In the genomic region with DNA sequence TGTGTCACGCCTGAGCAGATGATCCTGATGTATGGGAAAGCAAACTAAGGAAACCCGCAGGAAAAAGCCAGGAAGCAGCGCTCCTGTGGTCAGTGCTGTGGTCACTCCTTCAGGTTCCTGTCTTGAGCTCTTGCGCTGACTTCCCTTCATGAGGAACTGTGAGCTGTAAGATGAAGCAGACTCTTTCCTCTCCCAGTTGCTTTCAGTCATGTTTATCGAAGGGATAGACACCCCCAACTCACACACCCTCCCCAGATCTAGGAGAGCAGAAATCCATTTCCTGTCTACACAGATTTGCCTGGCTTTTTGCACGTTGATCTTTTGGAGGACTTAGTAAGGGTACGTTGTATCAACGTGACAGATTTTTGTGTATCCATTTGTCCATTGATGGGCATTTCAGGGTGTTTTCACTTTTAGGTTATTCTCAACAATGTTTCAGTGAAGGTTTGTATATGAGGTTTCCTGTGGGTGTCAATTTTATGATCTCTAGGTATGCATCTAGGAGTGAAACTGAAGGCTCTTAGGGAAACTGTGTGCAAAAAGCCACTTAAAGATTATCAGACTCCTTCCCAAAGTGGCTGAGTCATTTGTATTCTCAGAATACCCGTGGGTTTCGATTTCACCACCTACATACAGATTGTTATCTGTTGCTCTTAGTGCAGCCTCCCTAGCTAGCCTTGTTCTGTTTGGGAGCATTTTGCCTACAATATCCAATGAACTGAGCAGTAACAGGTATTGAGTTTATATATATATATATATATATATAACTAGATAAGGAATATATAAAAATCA, we compare ENCODE assay signal across 14 mouse cellular contexts. TPM values are rescaled to one million over a fixed set of nuclear protein-coding genes. Genes with fewer than 3 reads are reported as not detected.
DNase-seq lines count a peak whose midpoint lies in the region; ATAC-seq and TF ChIP-seq lines count a peak whose summit lies in the region.
"Had no signal": no experiment of that assay in that cellular context is flagged by ENCODE, and none has a peak within 500 bp of the region (broad histone marks: within the 10 kb centered on the region; RNA-seq: fewer than 3 reads in every experiment).

No protein-coding gene starts in this region.

- no peaks in the 10 kb centered on the region for H3K27me3 ChIP-seq in heart, embryonic 13.5 days (replicated peaks)
- H3K27me3 ChIP-seq in heart, embryonic 12.5 days (replicated peaks): no peaks in the 10 kb centered on the region
- H3K27me3 ChIP-seq: embryonic facial prominence, embryonic 12.5 days; forebrain, embryonic 15.5 days had no signal

- no peaks in the 10 kb centered on the region for H3K9me3 ChIP-seq in heart, embryonic 13.5 days
- no peaks in the 10 kb centered on the region for H3K9me3 ChIP-seq in heart, embryonic 12.5 days (replicated peaks)
- H3K9me3 ChIP-seq: embryonic facial prominence, embryonic 12.5 days; forebrain, embryonic 15.5 days had no signal

- peaks cover 6% of the 10 kb centered on the region; the same call in 1 of the 2 replicates for H3K4me1 ChIP-seq in heart, embryonic 13.5 days
- 0 out of 2 replicates have a peak, but pooled peaks cover 9% of the 10 kb centered on the region for H3K4me1 ChIP-seq in heart, embryonic 12.5 days (replicated peaks)
- peaks cover 10% of the 10 kb centered on the region for H3K4me1 ChIP-seq in bone marrow macrophage, adult 2 months (ENCODE audit: control insufficient read depth, insufficient read depth, low read length)
- H3K4me1 ChIP-seq: embryonic facial prominence, embryonic 12.5 days; forebrain, embryonic 15.5 days had no signal

- no peak overlapping the region for H3K9ac ChIP-seq in heart, embryonic 13.5 days
- H3K9ac ChIP-seq in heart, embryonic 12.5 days: no peak overlapping the region
- H3K9ac ChIP-seq: embryonic facial prominence, embryonic 12.5 days; forebrain, embryonic 15.5 days had no signal

- 47% methylated on average over 10 of the region's 10 CpGs for WGBS in heart, embryonic 13.5 days
- 51% methylated on average over 10 of the region's 10 CpGs for WGBS in heart, embryonic 12.5 days

- no peak for ATAC-seq in heart, embryonic 13.5 days (ENCODE audit: extremely low read depth, insufficient number of reproducible peaks, low FRiP score, low TSS enrichment)
- no peak for ATAC-seq in heart, embryonic 12.5 days (ENCODE audit: insufficient number of reproducible peaks, low FRiP score)
- peak; percentile 89 for ATAC-seq in inflammation-experienced regulatory T-cells, adult 6 months
- 0 out of 2 replicates have a peak, but pooled peaks have one; percentile 40 for ATAC-seq in monocyte, adult 5-6 weeks (replicated peaks; ENCODE audit: insufficient number of reproducible peaks, low FRiP score, low TSS enrichment, poor library complexity, severe bottlenecking)
- ATAC-seq: forebrain, embryonic 15.5 days; midbrain, embryonic 16.5 days had no signal

- peak overlapping the region; percentile 0; the same call in 1 of the 2 replicates for H3K4me2 ChIP-seq in heart, embryonic 13.5 days
- H3K4me2 ChIP-seq in heart, embryonic 12.5 days: no peak overlapping the region
- H3K4me2 ChIP-seq: embryonic facial prominence, embryonic 12.5 days; forebrain, embryonic 15.5 days had no signal

- H3K36me3 ChIP-seq in heart, embryonic 13.5 days: no peaks in the 10 kb centered on the region
- no peaks in the 10 kb centered on the region for H3K36me3 ChIP-seq in heart, embryonic 12.5 days
- H3K36me3 ChIP-seq: embryonic facial prominence, embryonic 12.5 days; forebrain, embryonic 15.5 days had no signal

- TF ChIP-seq CTCF in bone marrow macrophage, adult 2 months (IDR thresholded peaks at IDR 0.05; ENCODE audit: low read depth, low read length): no peak

- H3K27ac ChIP-seq in heart, embryonic 13.5 days (replicated peaks): no peak overlapping the region
- no peak overlapping the region for H3K27ac ChIP-seq in heart, embryonic 12.5 days (ENCODE audit: poor library complexity, severe bottlenecking)
- no peak overlapping the region for H3K27ac ChIP-seq in bone marrow macrophage, adult 2 months (ENCODE audit: insufficient read depth, low read depth, low read length)
- H3K27ac ChIP-seq: embryonic facial prominence, embryonic 12.5 days; forebrain, embryonic 15.5 days had no signal

- DNase-seq in ovary, postnatal 10 days (ENCODE audit: low spot score): no peak
- no peak for DNase-seq in cerebellum, adult 18-20 months
- no peak for DNase-seq in spleen, postnatal 36 days (ENCODE audit: low spot score in 2 of 2)
- DNase-seq: adrenal gland, postnatal 25 days; cerebellum, postnatal 10 days; kidney, adult 9 months had no signal

- H3K4me3 ChIP-seq in heart, embryonic 13.5 days: no peak overlapping the region
- H3K4me3 ChIP-seq in heart, embryonic 12.5 days: no peak overlapping the region
- peak overlapping the region; percentile 54 for H3K4me3 ChIP-seq in bone marrow macrophage, adult 2 months (ENCODE audit: insufficient read depth, low read length)
- H3K4me3 ChIP-seq: embryonic facial prominence, embryonic 12.5 days; forebrain, embryonic 15.5 days had no signal

- no peak for TF ChIP-seq POLR2A in bone marrow macrophage, adult 2 months (IDR thresholded peaks at IDR 0.05; ENCODE audit: borderline replicate concordance, low read depth, low read length)

RNA-seq across cellular contexts. Expression of a gene that starts 6.5 kb away (rescaled TPM):
- polyA plus RNA-seq in heart, embryonic 13.5 days (2015; fragmentation: Nextera tagmentation; extraction: Ambion mirVana): 62.3 and 63.5 TPM in 2 replicates
- polyA plus RNA-seq in heart, embryonic 12.5 days (2016; fragmentation: Nextera tagmentation; extraction: Ambion mirVana): 73.4 and 74.0 TPM in 2 replicates
- 29.1 and 31.8 TPM in 2 replicates for polyA plus RNA-seq in bone marrow macrophage, adult 2 months (2012; ENCODE audit: insufficient read depth, insufficient read length, missing spikeins)
- 10 to 100 TPM; 15.2 to 17.4 (median 15.8) TPM for polyA plus RNA-seq in inflammation-experienced regulatory T-cells, adult 6 months (2017; shearing (Covaris generic))
- 34.9 to 40.8 TPM (median 36.3 TPM) in 3 replicates for total RNA-seq in monocyte, adult 5-6 weeks (2017)

RNA-seq across cellular contexts. Expression of a gene that starts 12.4 kb away (rescaled TPM):
- polyA plus RNA-seq in heart, embryonic 13.5 days (2015; fragmentation: Nextera tagmentation; extraction: Ambion mirVana): 10.4 and 11.3 TPM in 2 replicates
- 10.6 and 12.3 TPM in 2 replicates for polyA plus RNA-seq in heart, embryonic 12.5 days (2016; fragmentation: Nextera tagmentation; extraction: Ambion mirVana)
- polyA plus RNA-seq in bone marrow macrophage, adult 2 months (2012; ENCODE audit: insufficient read depth, insufficient read length, missing spikeins): 8.5 and 9.2 TPM in 2 replicates
- 10 to 100 TPM in 2 of 3 experiments, 1 to 10 TPM in 1; 7.6 to 17.5 (median 13.7) TPM for polyA plus RNA-seq in inflammation-experienced regulatory T-cells, adult 6 months (2017; shearing (Covaris generic))
- 32.9 to 38.3 TPM (median 37.8 TPM) in 3 replicates for total RNA-seq in monocyte, adult 5-6 weeks (2017)

Comparison
In these comparisons a context has a peak if more than half of its experiments do, and no peak if none do; other contexts are left out.
1. ATAC-seq: peak in inflammation-experienced regulatory T-cells, adult 6 months (single experiment) and monocyte, adult 5-6 weeks (single experiment); none in heart, embryonic 13.5 days (single experiment) and heart, embryonic 12.5 days (single experiment).